Mouse (Mus musculus): ENCODE results near the gene Actr2. TPM values are rescaled to one million over a fixed set of nuclear protein-coding genes. Genes with fewer than 3 reads are reported as not detected.
"Not testable (repeated sequence)": the region's sequence is repeated elsewhere in the genome, so short reads cannot be mapped to it uniquely, and the experiment has no call there.

The Actr2 gene
- total and polyA plus RNA-seq, 3 experiments: 18.1 to 75.8 (median 71.7) TPM

DNA sequence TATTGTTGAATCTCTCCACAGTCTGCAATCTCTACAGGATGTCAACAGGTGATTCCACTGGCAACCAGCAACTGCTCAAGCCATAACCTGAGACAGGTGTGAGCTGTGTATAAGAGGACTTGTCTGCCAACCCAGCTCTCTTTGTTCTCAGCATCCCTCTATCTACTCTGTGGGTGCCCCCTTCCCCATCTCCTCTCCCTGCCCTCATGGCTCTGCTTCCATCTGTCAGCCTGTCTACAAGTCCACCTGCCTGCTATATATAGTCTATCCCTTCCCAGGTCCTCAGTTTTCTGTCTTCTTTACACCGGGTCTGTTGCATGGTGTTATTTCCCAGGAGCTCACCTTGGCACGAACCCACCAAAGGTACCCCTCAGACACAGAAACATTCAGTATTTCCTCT, 47.8 kb downstream of the Actr2 start:
- no peak overlapping the region for H3K9ac ChIP-seq (ENCODE audit: low read depth, low read length)
- no peak for TF ChIP-seq CTCF (IDR thresholded peaks at IDR 0.05)
- TF ChIP-seq POLR2A (IDR thresholded peaks at IDR 0.05; ENCODE audit: insufficient read depth, low read depth, low read length): no peak
- no peak for TF ChIP-seq EP300 (IDR thresholded peaks at IDR 0.05; ENCODE audit: insufficient read depth, low read depth, low read length)
- intact Hi-C loops (cut with DNase I): no loop called here
- H3K27ac ChIP-seq: no peak overlapping the region
- no peaks in the 10 kb centered on the region for H3K79me2 ChIP-seq (replicated peaks; ENCODE audit: control insufficient read depth, insufficient read depth, low read length)
- H3K27me3 ChIP-seq (ENCODE audit: control insufficient read depth, insufficient read depth, low read length): no peaks in the 10 kb centered on the region
- no peaks in the 10 kb centered on the region; the same call in 1 of the 2 replicates for H3K36me3 ChIP-seq (ENCODE audit: control insufficient read depth, insufficient read depth, low read length)
- no peaks in the 10 kb centered on the region for H3K4me1 ChIP-seq (ENCODE audit: control insufficient read depth, insufficient read depth, low read length)
- no peak for DNase-seq
- H3K4me3 ChIP-seq: no peak overlapping the region
- 85% methylated on average over 2 of the region's 2 CpGs for WGBS

DNA sequence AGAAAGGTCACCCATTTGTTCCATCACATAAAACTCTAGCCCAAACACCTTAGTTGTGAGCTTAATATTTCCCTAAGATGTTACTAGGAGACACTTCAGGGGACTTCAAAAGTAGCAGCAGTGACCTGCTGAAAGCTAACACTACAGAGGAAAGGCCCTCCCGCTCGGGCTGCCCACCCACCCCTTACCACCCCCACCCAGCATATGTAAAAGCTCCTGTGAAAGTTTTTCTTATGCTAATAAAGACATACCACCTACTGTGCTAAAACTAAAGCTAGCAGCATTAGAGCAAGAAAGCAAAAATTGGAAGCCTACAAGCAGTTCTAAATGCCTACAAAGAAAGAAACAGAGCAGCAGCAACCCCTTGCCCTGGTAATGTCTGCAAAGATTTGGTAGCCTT, 48.6 kb downstream of the Actr2 start:
- H3K36me3 ChIP-seq (ENCODE audit: control insufficient read depth, insufficient read depth, low read length); H3K4me1 ChIP-seq (ENCODE audit: control insufficient read depth, insufficient read depth, low read length); DNase-seq; H3K9ac ChIP-seq (ENCODE audit: low read depth, low read length); H3K27me3 ChIP-seq (ENCODE audit: control insufficient read depth, insufficient read depth, low read length); H3K27ac ChIP-seq; intact Hi-C loops (cut with DNase I); H3K79me2 ChIP-seq (replicated peaks; ENCODE audit: control insufficient read depth, insufficient read depth, low read length); H3K4me3 ChIP-seq: not testable (repeated sequence)
- 78% methylated on average over 2 of the region's 2 CpGs for WGBS

DNA sequence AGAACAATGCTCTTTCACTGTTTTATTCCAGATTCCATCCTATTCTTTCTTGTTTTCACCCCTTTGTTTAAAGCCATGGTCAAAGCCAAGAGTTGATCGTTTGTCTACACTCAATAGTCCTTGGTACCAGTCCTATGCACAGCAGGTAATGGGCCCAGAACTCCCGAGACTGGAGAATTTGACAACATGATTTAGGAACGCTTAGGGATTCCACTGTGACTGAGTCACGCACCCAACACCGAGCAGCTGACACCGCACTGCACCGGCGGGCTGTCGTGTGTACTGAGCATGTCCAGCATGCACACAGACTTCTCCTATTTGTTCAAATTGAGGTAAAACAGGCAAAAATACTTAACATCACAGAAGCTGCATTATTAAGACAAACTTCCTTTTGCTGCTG, 49.9 kb downstream of the Actr2 start:
- DNase-seq; H3K79me2 ChIP-seq (replicated peaks; ENCODE audit: control insufficient read depth, insufficient read depth, low read length); H3K4me1 ChIP-seq (ENCODE audit: control insufficient read depth, insufficient read depth, low read length); H3K9ac ChIP-seq (ENCODE audit: low read depth, low read length); H3K36me3 ChIP-seq (ENCODE audit: control insufficient read depth, insufficient read depth, low read length); H3K27me3 ChIP-seq (ENCODE audit: control insufficient read depth, insufficient read depth, low read length); H3K27ac ChIP-seq; H3K4me3 ChIP-seq; intact Hi-C loops (cut with DNase I): not testable (repeated sequence)
- 90% methylated on average over 9 of the region's 9 CpGs for WGBS

DNA sequence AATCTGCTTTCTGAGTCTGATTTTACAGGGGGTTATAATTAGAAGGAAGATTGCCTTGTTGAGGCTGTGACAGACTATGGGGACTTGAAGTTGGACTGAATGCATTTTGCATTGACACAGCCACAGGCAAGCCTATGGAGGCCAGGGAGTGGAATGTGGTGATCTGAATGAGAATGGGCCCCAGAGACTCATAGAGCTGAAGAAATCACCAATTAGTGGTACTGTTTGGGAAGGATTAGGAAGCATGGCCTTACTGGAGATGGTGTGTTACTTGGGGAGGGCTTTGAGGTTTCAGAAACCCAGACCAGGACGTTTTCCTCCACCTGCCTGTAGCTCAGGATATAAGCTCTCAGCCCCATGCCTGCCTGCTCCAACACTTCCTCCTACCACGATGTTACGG, 53.0 kb downstream of the Actr2 start:
- no peak for TF ChIP-seq POLR2A (IDR thresholded peaks at IDR 0.05; ENCODE audit: insufficient read depth, low read depth, low read length)
- no peak for TF ChIP-seq EP300 (IDR thresholded peaks at IDR 0.05; ENCODE audit: insufficient read depth, low read depth, low read length)
- no peak for TF ChIP-seq CTCF (IDR thresholded peaks at IDR 0.05)
- no peaks in the 10 kb centered on the region for H3K79me2 ChIP-seq (replicated peaks; ENCODE audit: control insufficient read depth, insufficient read depth, low read length)

DNA sequence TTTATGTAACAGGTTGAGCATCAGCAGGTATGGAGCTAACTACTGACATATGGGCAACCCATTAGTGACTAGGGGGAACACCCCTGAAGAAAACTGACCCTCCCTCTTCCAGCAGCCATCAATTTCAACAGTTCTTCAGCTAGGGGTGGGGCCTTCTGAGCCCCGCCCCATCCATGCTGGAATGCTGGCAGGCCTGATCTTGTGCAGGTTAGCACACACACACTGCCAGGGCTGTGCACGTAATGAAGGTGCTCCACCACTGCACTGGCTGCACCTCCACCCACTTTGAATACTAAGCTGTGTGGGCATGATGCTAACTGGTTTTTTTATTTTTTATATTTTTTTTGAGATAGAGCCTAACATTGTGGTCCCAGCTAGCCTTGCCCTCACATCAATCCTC, 55.3 kb downstream of the Actr2 start:
- DNase-seq: no peak
- H3K4me1 ChIP-seq (ENCODE audit: control insufficient read depth, insufficient read depth, low read length): no peaks in the 10 kb centered on the region
- intact Hi-C loops (cut with DNase I): no loop called here

More for the DNA sequence above, 53.0 kb downstream of the Actr2 start:
- WGBS: 86% methylated on average over 3 of the region's 3 CpGs
- no peak overlapping the region for H3K27ac ChIP-seq
- intact Hi-C loops (cut with DNase I): no loop called here
- no peak overlapping the region for H3K4me3 ChIP-seq
- no peak for DNase-seq
- H3K36me3 ChIP-seq (ENCODE audit: control insufficient read depth, insufficient read depth, low read length): no peaks in the 10 kb centered on the region; the same call in 1 of the 2 replicates
- no peak overlapping the region for H3K9ac ChIP-seq (ENCODE audit: low read depth, low read length)
- H3K4me1 ChIP-seq (ENCODE audit: control insufficient read depth, insufficient read depth, low read length): no peaks in the 10 kb centered on the region
- H3K27me3 ChIP-seq (ENCODE audit: control insufficient read depth, insufficient read depth, low read length): no peaks in the 10 kb centered on the region

DNA sequence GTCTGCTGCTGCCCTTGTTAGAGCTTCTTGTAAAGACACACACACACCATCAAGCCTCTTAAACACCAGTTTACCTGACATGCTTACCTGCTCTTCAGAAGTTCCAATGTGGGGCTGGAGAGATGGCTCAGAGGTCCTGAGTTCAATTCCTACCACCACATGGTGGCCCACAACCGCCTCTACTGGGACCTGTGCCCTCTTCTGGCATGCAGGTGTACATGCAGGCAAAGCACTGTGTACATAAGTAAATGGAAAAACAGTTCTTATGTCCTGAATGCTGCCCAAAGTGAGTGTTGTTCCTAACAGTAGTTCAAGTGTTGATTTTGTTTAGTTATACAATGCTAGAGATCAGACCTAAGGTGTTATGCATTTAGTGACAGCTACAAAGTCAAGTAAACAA, 56.5 kb downstream of the Actr2 start:
- H3K27ac ChIP-seq: no peak overlapping the region

More for the DNA sequence above, 55.3 kb downstream of the Actr2 start:
- Histone ChIP-seq H3K27ac (no peak overlapping the region), H3K9ac (ENCODE audit: low read depth, low read length) (no peak overlapping the region), H3K36me3 (ENCODE audit: control insufficient read depth, insufficient read depth, low read length) (no peaks in the 10 kb centered on the region), H3K79me2 (replicated peaks; ENCODE audit: control insufficient read depth, insufficient read depth, low read length) (no peaks in the 10 kb centered on the region), H3K27me3 (ENCODE audit: control insufficient read depth, insufficient read depth, low read length) (no peaks in the 10 kb centered on the region), H3K4me3 (no peak overlapping the region)
- TF ChIP-seq CTCF (IDR thresholded peaks at IDR 0.05) (no peak), EP300 (IDR thresholded peaks at IDR 0.05; ENCODE audit: insufficient read depth, low read depth, low read length) (no peak), POLR2A (IDR thresholded peaks at IDR 0.05; ENCODE audit: insufficient read depth, low read depth, low read length) (no peak)
- 98% methylated on average over 2 of the region's 2 CpGs for WGBS

DNA sequence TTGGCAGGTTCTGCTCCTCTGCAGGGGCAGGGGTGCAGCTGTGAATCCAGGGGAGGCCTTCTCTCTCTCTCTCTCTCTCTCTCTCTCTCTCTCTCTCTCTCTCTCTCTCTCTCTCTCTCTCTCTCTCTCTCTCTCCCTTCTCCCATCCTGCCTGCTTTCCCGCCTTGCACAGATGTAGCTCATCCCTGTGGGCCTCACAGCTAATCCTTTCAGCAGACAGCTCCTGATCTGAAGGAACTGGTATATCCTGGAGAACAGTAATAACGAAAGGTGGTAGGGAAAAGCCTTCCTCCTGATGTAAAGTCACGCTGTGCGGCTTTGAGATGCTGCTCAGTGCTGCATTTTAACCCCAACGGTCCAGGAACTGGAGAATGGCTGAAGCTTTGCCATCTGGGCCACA, 58.1 kb downstream of the Actr2 start:
- H3K9ac ChIP-seq (ENCODE audit: low read depth, low read length): no peak overlapping the region
- no peak overlapping the region for H3K4me3 ChIP-seq
- H3K36me3 ChIP-seq (ENCODE audit: control insufficient read depth, insufficient read depth, low read length): no peaks in the 10 kb centered on the region
- WGBS: 62% methylated on average over 5 of the region's 5 CpGs
- no peak for DNase-seq
- H3K27ac ChIP-seq: no peak overlapping the region
- H3K27me3 ChIP-seq (ENCODE audit: control insufficient read depth, insufficient read depth, low read length): no peaks in the 10 kb centered on the region
- intact Hi-C loops (cut with DNase I): no loop called here
- H3K4me1 ChIP-seq (ENCODE audit: control insufficient read depth, insufficient read depth, low read length): no peaks in the 10 kb centered on the region
- H3K79me2 ChIP-seq (replicated peaks; ENCODE audit: control insufficient read depth, insufficient read depth, low read length): no peaks in the 10 kb centered on the region
- no peak for TF ChIP-seq EP300 (IDR thresholded peaks at IDR 0.05; ENCODE audit: insufficient read depth, low read depth, low read length)
- no peak for TF ChIP-seq POLR2A (IDR thresholded peaks at IDR 0.05; ENCODE audit: insufficient read depth, low read depth, low read length)
- no peak for TF ChIP-seq CTCF (IDR thresholded peaks at IDR 0.05)

More for the DNA sequence above, 56.5 kb downstream of the Actr2 start:
- 88% methylated on average over 1 of the region's 1 CpGs for WGBS
- Histone ChIP-seq H3K9ac (ENCODE audit: low read depth, low read length) (no peak overlapping the region), H3K36me3 (ENCODE audit: control insufficient read depth, insufficient read depth, low read length) (no peaks in the 10 kb centered on the region), H3K79me2 (replicated peaks; ENCODE audit: control insufficient read depth, insufficient read depth, low read length) (no peaks in the 10 kb centered on the region), H3K27me3 (ENCODE audit: control insufficient read depth, insufficient read depth, low read length) (no peaks in the 10 kb centered on the region), H3K4me1 (ENCODE audit: control insufficient read depth, insufficient read depth, low read length) (no peaks in the 10 kb centered on the region), H3K4me3 (no peak overlapping the region)
- peak; percentile 38 for TF ChIP-seq CTCF (IDR thresholded peaks at IDR 0.05)
- TF ChIP-seq POLR2A (IDR thresholded peaks at IDR 0.05; ENCODE audit: insufficient read depth, low read depth, low read length): no peak
- TF ChIP-seq EP300 (IDR thresholded peaks at IDR 0.05; ENCODE audit: insufficient read depth, low read depth, low read length): no peak
- DNase-seq: no peak
- intact Hi-C loops (cut with DNase I): no loop called here
